Mouse (Mus musculus): ENCODE results near the gene Gm13089.
"Not testable (repeated sequence)": the region's sequence is repeated elsewhere in the genome, so short reads cannot be mapped to it uniquely, and the experiment has no call there.

Gm13089 gene

GRCm38 (mm10) chr4:143702611-143703010, at the start of gene Gm13089:
Gm13089 (minus strand) TSS chr4:143702711.
- in situ Hi-C loops (cut with MboI, MseI): no loop called here

GRCm38 (mm10) chr4:143719155-143719554, 16.6 kb upstream of the Gm13089 start, which contains the start of gene Gm13078:
Gm13078 (plus strand) TSS chr4:143719455.
- in situ Hi-C loops (cut with MboI, MseI): no loop called here

GRCm38 (mm10) chr4:143657146-143657545, 45.4 kb downstream of the Gm13089 start, which contains the start of gene Gm13088:
Gm13088 (minus strand) TSS chr4:143657246.
- in situ Hi-C loops (cut with MboI, MseI): not testable (repeated sequence)
